Mouse (Mus musculus) heart, postnatal 4 days (tissue): Measurements from ENCODE around the gene Etnk1. TPM values are rescaled to one million over a fixed set of nuclear protein-coding genes. Genes with fewer than 3 reads are reported as not detected.
"Not testable (repeated sequence)": the region's sequence is repeated elsewhere in the genome, so short reads cannot be mapped to it uniquely, and the experiment has no call there.

Experiments
- DNase-seq: peaks from one replicate; pipeline ENCODE4 v3.0.0; 2021
- total RNA-seq, 2 experiments: library from RNA; stranded (reverse); gene quantifications; 2 replicates each; pipeline ENCODE4 v1.2.3; 2021

Gene Etnk1
- total RNA-seq, 2 experiments from 2014 or later: 27.0 to 28.1 TPM

GRCm38 (mm10) chr6:143171781-143172465 is 4.9 kb downstream of the Etnk1 start:
- no peak for DNase-seq

GRCm38 (mm10) chr6:143172683-143173082 is 5.7 kb downstream of the Etnk1 start:
- DNase-seq: not testable (repeated sequence)

- DNase-seq: no peak
These were observed 7.2 kb downstream of the Etnk1 start for GRCm38 (mm10) chr6:143174226-143174625.

- DNase-seq: peak; percentile 56
These were observed 8.1 kb downstream of the Etnk1 start for GRCm38 (mm10) chr6:143174906-143175656.

- no peak for DNase-seq
These were observed 9.1 kb downstream of the Etnk1 start for GRCm38 (mm10) chr6:143176076-143176475.

GRCm38 (mm10) chr6:143176591-143176990 is 9.6 kb downstream of the Etnk1 start:
- no peak for DNase-seq

- DNase-seq: no peak
These were observed 12.2 kb downstream of the Etnk1 start for GRCm38 (mm10) chr6:143179181-143179580.

- DNase-seq: no peak
These were observed 12.7 kb downstream of the Etnk1 start for GRCm38 (mm10) chr6:143179733-143180132.

- no peak for DNase-seq
These were observed 13.5 kb downstream of the Etnk1 start for GRCm38 (mm10) chr6:143180511-143180910.

GRCm38 (mm10) chr6:143184099-143184498 is 17.1 kb downstream of the Etnk1 start:
- DNase-seq: no peak

- DNase-seq: peak; percentile 33
These were observed 17.7 kb downstream of the Etnk1 start for GRCm38 (mm10) chr6:143184745-143185144.

- DNase-seq: no peak
These were observed 23.9 kb downstream of the Etnk1 start for GRCm38 (mm10) chr6:143190838-143191476.

GRCm38 (mm10) chr6:143191477-143192098 is 24.6 kb downstream of the Etnk1 start:
- DNase-seq: no peak

GRCm38 (mm10) chr6:143192709-143193108 is 25.7 kb downstream of the Etnk1 start:
- DNase-seq: no peak

GRCm38 (mm10) chr6:143193166-143193565 is 26.1 kb downstream of the Etnk1 start:
- DNase-seq: no peak

- DNase-seq: peak; percentile 22
These were observed 26.6 kb downstream of the Etnk1 start for GRCm38 (mm10) chr6:143193641-143194040.

GRCm38 (mm10) chr6:143197053-143197452 is 30.0 kb downstream of the Etnk1 start:
- no peak for DNase-seq

GRCm38 (mm10) chr6:143198421-143198820 is 31.4 kb downstream of the Etnk1 start:
- DNase-seq: no peak

GRCm38 (mm10) chr6:143203097-143203496 is 36.1 kb downstream of the Etnk1 start:
- DNase-seq: no peak

- DNase-seq: no peak
These were observed 41.9 kb downstream of the Etnk1 start for GRCm38 (mm10) chr6:143208880-143209279.

GRCm38 (mm10) chr6:143212766-143213165 is 45.7 kb downstream of the Etnk1 start:
- DNase-seq: no peak

GRCm38 (mm10) chr6:143213461-143213860 is 46.4 kb downstream of the Etnk1 start:
- no peak for DNase-seq

- DNase-seq: no peak
These were observed 49.2 kb downstream of the Etnk1 start for GRCm38 (mm10) chr6:143216221-143216620.
